Mouse (Mus musculus): Measurements from ENCODE around the gene Vps9d1. TPM values are rescaled to one million over a fixed set of nuclear protein-coding genes. Genes with fewer than 3 reads are reported as not detected.
A peak's percentile ranks its signal among the peaks of the same experiment; 100 is the strongest.

The Vps9d1 gene
- polyA plus RNA-seq, 2 experiments = 27.4 to 86.1 TPM

DNA sequence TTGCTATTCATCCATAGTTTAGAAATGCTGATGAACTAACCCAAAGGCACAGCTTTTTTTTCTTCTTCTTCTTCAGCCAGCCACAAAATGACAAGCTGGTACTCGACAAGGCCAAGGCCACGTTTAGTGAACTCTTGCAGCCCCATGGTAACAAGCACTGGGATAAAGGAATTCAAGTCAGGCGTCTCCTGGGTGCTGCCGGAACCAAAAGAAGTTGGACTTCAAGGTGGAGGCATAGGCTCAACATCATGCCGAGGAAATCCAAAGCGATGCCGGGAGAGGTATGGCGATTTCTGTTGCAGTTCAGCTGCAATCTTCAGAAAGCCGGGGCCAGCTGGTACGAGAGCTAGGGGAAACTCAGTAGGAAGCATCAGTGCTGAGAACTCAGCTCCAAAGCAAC, 14.8 kb downstream of the Vps9d1 start:
- no peak for DNase-seq (ENCODE audit: low spot score)
- no peak overlapping the region for H3K27ac ChIP-seq (replicated peaks; ENCODE audit: low read depth, low read length)

DNA sequence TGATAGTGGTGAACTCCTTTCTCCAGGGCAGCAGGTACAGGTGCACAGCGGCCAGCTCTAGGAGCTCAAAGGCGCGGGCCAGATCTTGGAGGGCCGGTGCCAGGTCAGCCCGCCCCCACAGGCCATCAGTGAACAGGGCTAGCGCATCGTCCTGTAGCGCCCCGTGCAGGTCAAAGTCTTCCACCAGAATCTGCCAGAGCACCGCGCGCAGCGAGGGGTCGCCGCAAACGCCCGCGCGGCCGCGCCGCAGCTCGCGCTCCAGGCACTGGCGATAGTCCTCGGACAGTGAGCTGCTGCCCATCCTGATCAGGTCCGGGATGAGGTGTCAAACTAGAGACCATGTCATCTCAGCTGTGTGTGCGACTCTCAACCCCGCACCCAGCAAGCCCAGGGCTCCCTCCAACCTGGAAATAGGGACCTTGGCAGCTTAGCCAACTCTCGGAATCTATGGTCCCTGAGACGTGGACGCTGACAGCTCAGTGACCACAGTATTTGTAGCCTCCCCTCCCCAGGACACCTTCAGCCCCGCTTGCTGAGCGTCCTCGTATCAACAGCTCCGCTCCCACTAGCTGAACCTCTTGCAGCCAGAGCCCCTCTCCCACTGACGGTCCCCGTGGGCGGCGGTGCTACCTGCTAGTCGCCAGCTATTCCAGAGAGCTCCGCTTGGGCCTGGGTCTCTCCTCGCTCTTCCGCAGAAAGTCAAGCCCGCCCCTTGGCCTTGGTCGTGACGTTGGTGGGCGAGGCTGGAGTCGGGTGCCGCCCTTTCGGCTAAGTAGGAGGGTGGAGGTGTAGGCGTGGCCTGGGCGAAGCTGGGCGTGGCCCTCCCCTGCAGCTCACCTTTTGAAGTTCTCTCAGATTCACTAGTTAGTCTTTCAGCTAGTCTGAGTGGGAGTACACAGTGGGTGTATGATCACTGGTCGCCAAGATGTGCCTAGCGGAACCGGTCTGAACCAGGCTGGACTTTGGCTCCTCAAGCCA, 18.3 kb downstream of the Vps9d1 start, which contains the start of gene Spata2l:
Gene Spata2l, minus strand, starts transcription at position 714 of the 978 bp plus-strand sequence.
- 2% methylated on average over 54 of the region's 57 CpGs for WGBS
- DNase-seq (ENCODE audit: low spot score) (peak; percentile 85), ATAC-seq (ENCODE audit: low FRiP score, low read depth) (peak; percentile 90)
- Histone ChIP-seq H3K27ac (replicated peaks; ENCODE audit: low read depth, low read length) (no peak within 1 kb of the TSS), H3K27me3 (ENCODE audit: control insufficient read depth, insufficient read depth, low read length) (peaks cover 16% of the 10 kb centered on the region), H3K9ac (ENCODE audit: low read depth, low read length, severe bottlenecking) (peak within 1 kb of the TSS; percentile 28), H3K4me2 (replicated peaks; ENCODE audit: low read depth, low read length, severe bottlenecking) (peak within 1 kb of the TSS; percentile 63), H3K4me1 (ENCODE audit: control insufficient read depth, insufficient read depth, low read length) (0 out of 2 replicates have a peak, but pooled peaks cover 8% of the 10 kb centered on the region), H3K4me3 (replicated peaks; ENCODE audit: low read length) (peak within 1 kb of the TSS; percentile 40), H3K9me3 (ENCODE audit: control insufficient read depth, low read length) (no peaks in the 10 kb centered on the region), H3K36me3 (ENCODE audit: control insufficient read depth, insufficient read depth, low read length) (no peaks in the 10 kb centered on the region)
- TF ChIP-seq POLR2A (IDR thresholded peaks at IDR 0.05; ENCODE audit: borderline replicate concordance, extremely low read depth, insufficient read depth, insufficient read length) = no peak

More for the DNA sequence above, 14.8 kb downstream of the Vps9d1 start:
- WGBS = 88% methylated on average over 10 of the region's 10 CpGs
- Histone ChIP-seq H3K4me1 (ENCODE audit: control insufficient read depth, insufficient read depth, low read length) (0 out of 2 replicates have a peak, but pooled peaks cover 8% of the 10 kb centered on the region), H3K4me3 (replicated peaks; ENCODE audit: low read length) (no peak overlapping the region), H3K36me3 (ENCODE audit: control insufficient read depth, insufficient read depth, low read length) (peaks cover 27% of the 10 kb centered on the region), H3K4me2 (replicated peaks; ENCODE audit: low read depth, low read length, severe bottlenecking) (no peak overlapping the region), H3K9me3 (ENCODE audit: control insufficient read depth, low read length) (no peaks in the 10 kb centered on the region), H3K9ac (ENCODE audit: low read depth, low read length, severe bottlenecking) (no peak overlapping the region), H3K27me3 (ENCODE audit: control insufficient read depth, insufficient read depth, low read length) (peaks cover 16% of the 10 kb centered on the region)
- no peak for ATAC-seq (ENCODE audit: low FRiP score, low read depth)
- TF ChIP-seq POLR2A (IDR thresholded peaks at IDR 0.05; ENCODE audit: borderline replicate concordance, extremely low read depth, insufficient read depth, insufficient read length) = no peak

DNA sequence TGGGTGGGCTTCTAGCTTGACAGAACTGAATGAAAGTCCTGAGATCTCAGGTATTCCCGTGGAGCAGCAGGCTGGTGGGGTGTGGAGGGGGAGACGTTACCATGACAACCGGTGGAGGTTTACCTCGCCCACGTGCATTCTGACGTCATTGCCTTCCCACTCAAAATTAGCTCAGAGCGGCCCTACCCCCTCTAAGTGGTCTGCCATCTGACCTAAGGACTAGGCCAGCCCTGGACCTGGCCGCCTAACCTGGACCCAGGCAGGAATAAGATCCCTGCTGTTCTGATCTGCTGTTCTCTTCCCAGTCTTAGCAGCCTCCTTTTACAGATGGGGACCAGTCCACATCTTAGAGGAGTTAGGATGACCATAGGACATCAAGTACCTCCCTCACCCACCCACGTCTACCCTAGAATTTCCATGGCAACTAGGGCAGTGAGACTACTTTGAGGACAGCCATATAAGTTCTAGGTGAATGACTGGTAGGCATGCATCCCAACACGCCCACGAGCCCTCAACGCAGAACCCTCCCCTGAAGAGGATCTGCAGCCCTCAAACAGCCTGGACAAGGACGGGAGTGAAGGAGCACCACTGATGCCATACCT, 19.1 kb downstream of the Vps9d1 start:
- Histone ChIP-seq H3K9me3 (ENCODE audit: control insufficient read depth, low read length) (no peaks in the 10 kb centered on the region), H3K4me2 (replicated peaks; ENCODE audit: low read depth, low read length, severe bottlenecking) (peak overlapping the region; percentile 63), H3K27me3 (ENCODE audit: control insufficient read depth, insufficient read depth, low read length) (peaks cover 16% of the 10 kb centered on the region), H3K4me3 (replicated peaks; ENCODE audit: low read length) (peak overlapping the region; percentile 40), H3K4me1 (ENCODE audit: control insufficient read depth, insufficient read depth, low read length) (0 out of 2 replicates have a peak, but pooled peaks cover 8% of the 10 kb centered on the region), H3K36me3 (ENCODE audit: control insufficient read depth, insufficient read depth, low read length) (no peaks in the 10 kb centered on the region), H3K9ac (ENCODE audit: low read depth, low read length, severe bottlenecking) (peak overlapping the region; percentile 28), H3K27ac (replicated peaks; ENCODE audit: low read depth, low read length) (no peak overlapping the region)
- no peak for ATAC-seq (ENCODE audit: low FRiP score, low read depth)
- TF ChIP-seq POLR2A (IDR thresholded peaks at IDR 0.05; ENCODE audit: borderline replicate concordance, extremely low read depth, insufficient read depth, insufficient read length) = no peak
- WGBS = 34% methylated on average over 13 of the region's 13 CpGs
- peak; percentile 29 for DNase-seq (ENCODE audit: low spot score)

DNA sequence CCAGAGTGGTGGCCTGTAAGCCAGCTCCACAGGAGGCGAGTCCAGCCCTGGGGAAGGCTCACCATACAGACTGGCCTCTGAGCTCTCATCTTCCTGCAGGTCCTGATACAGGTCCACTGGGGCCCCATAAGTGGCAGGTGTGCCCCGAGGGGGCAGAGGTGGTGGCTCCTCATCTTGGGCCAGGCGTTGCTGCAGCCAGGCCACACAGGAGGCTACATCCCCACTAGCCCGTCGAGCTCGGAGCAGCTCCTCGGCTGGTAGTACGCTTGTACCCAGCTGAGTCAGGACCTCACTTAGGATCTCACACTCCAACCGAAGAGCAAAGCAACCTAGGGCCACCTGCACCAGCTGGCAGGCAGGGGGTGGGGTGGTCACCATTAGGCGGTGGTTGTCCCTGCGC, 20.4 kb downstream of the Vps9d1 start:
- Histone ChIP-seq H3K27me3 (ENCODE audit: control insufficient read depth, insufficient read depth, low read length) (peaks cover 16% of the 10 kb centered on the region), H3K4me3 (replicated peaks; ENCODE audit: low read length) (no peak overlapping the region), H3K9me3 (ENCODE audit: control insufficient read depth, low read length) (no peaks in the 10 kb centered on the region), H3K9ac (ENCODE audit: low read depth, low read length, severe bottlenecking) (no peak overlapping the region), H3K4me2 (replicated peaks; ENCODE audit: low read depth, low read length, severe bottlenecking) (no peak overlapping the region), H3K4me1 (ENCODE audit: control insufficient read depth, insufficient read depth, low read length) (0 out of 2 replicates have a peak, but pooled peaks cover 8% of the 10 kb centered on the region), H3K36me3 (ENCODE audit: control insufficient read depth, insufficient read depth, low read length) (peaks cover 7% of the 10 kb centered on the region; the same call in 1 of the 2 replicates), H3K27ac (replicated peaks; ENCODE audit: low read depth, low read length) (no peak overlapping the region)
- DNase-seq (ENCODE audit: low spot score) (no peak), ATAC-seq (ENCODE audit: low FRiP score, low read depth) (no peak)
- TF ChIP-seq POLR2A (IDR thresholded peaks at IDR 0.05; ENCODE audit: borderline replicate concordance, extremely low read depth, insufficient read depth, insufficient read length) = no peak
- 79% methylated on average over 11 of the region's 11 CpGs for WGBS

DNA sequence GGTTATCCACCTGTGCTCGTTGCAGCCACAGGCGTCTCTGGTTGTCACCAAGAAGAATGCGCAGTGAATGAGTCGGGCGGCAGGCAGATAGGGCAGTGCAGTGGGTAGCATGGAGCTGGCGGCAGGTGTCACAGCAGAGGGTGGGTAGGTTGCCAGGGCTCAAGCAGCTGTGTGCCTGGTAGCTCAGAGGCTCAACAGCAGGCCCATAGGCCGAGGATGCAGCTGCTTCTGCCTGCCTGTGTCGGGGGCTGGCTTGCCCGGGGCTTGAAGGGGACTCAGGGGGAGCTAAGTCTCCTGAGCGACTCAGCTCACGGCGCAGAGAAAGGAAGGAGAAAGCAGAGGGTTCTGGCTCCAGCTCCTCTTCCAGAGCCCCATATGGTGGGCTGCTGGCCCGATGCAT, 20.8 kb downstream of the Vps9d1 start:
- DNase-seq (ENCODE audit: low spot score) (no peak), ATAC-seq (ENCODE audit: low FRiP score, low read depth) (no peak)
- 51% methylated on average over 13 of the region's 13 CpGs for WGBS
- Histone ChIP-seq H3K9me3 (ENCODE audit: control insufficient read depth, low read length) (no peaks in the 10 kb centered on the region), H3K36me3 (ENCODE audit: control insufficient read depth, insufficient read depth, low read length) (peaks cover 10% of the 10 kb centered on the region), H3K9ac (ENCODE audit: low read depth, low read length, severe bottlenecking) (no peak overlapping the region), H3K27me3 (ENCODE audit: control insufficient read depth, insufficient read depth, low read length) (peaks cover 16% of the 10 kb centered on the region), H3K27ac (replicated peaks; ENCODE audit: low read depth, low read length) (no peak overlapping the region), H3K4me2 (replicated peaks; ENCODE audit: low read depth, low read length, severe bottlenecking) (no peak overlapping the region), H3K4me3 (replicated peaks; ENCODE audit: low read length) (no peak overlapping the region), H3K4me1 (ENCODE audit: control insufficient read depth, insufficient read depth, low read length) (0 out of 2 replicates have a peak, but pooled peaks cover 8% of the 10 kb centered on the region)
- TF ChIP-seq POLR2A (IDR thresholded peaks at IDR 0.05; ENCODE audit: borderline replicate concordance, extremely low read depth, insufficient read depth, insufficient read length) = no peak
